Mouse (Mus musculus): ENCODE data around the gene Krtap1-5. TPM values are rescaled to one million over a fixed set of nuclear protein-coding genes. Genes with fewer than 3 reads are reported as not detected.

The Krtap1-5 gene
- polyA plus RNA-seq, 1 experiment from 2014 or later = not detected

DNA sequence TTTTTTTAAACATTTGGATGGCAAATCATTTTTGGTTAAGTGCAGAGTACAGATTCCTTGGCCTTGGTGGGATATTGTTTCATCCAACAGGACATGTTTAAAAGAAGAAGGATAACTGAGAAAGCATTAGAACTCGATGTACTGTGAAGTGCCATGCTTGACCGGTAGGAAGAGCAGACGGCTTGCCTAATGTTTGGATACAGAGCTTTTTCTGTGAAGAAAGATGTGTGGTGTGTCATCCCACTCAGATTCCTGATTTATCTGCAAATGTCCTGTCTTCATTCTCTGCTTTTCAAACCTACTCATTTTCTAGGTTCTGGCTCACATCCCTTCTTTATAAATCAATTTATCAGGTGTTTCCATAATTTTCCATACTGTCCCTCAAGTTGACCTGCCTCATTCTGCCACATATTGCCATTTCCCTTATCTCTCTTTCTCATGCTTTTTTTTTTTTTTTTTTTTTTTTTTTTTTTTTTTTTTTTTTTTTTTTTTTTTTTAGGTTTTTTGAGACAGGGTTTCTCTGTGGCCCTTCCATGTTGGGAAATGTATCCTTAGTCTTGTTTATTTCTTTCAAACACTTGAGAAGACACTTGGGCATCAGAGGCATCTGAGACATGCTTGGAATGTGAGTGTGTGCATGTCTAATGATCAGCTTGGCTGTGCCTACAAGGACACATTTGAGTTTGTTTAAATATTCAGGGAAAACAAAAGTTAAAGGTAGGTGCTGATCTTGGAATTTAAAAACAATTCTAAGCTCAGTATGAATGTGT is 22.7 kb downstream of the Krtap1-5 start:
- Histone ChIP-seq H3K27me3 (ENCODE audit: control insufficient read depth, insufficient read depth, low read length) (no peaks in the 10 kb centered on the region), H3K9me3 (ENCODE audit: control insufficient read depth, low read length) (no peaks in the 10 kb centered on the region), H3K27ac (replicated peaks; ENCODE audit: low read depth, low read length) (no peak overlapping the region), H3K9ac (replicated peaks; ENCODE audit: low read length) (no peak overlapping the region), H3K4me3 (replicated peaks; ENCODE audit: low read depth, low read length) (no peak overlapping the region), H3K4me2 (ENCODE audit: low read length) (no peak overlapping the region), H3K4me1 (ENCODE audit: control insufficient read depth, insufficient read depth, low read length) (no peaks in the 10 kb centered on the region), H3K36me3 (ENCODE audit: control insufficient read depth, insufficient read depth, low read length) (no peaks in the 10 kb centered on the region)
- 85% methylated on average over 3 of the region's 3 CpGs for WGBS
- ATAC-seq (ENCODE audit: low FRiP score, low TSS enrichment) (no peak), DNase-seq (no peak)

- no peaks in the 10 kb centered on the region for H3K36me3 ChIP-seq (ENCODE audit: control insufficient read depth, insufficient read depth, low read length)
- H3K9me3 ChIP-seq (ENCODE audit: control insufficient read depth, low read length) = no peaks in the 10 kb centered on the region
- H3K27ac ChIP-seq (replicated peaks; ENCODE audit: low read depth, low read length) = no peak within 1 kb of the TSS
- 81% methylated on average over 2 of the region's 2 CpGs for WGBS
- no peak within 1 kb of the TSS for H3K4me2 ChIP-seq (ENCODE audit: low read length)
- ATAC-seq (ENCODE audit: low FRiP score, low TSS enrichment) (no peak), DNase-seq (no peak)
- H3K4me1 ChIP-seq (ENCODE audit: control insufficient read depth, insufficient read depth, low read length) = no peaks in the 10 kb centered on the region
- H3K27me3 ChIP-seq (ENCODE audit: control insufficient read depth, insufficient read depth, low read length) = no peaks in the 10 kb centered on the region
- no peak within 1 kb of the TSS for H3K9ac ChIP-seq (replicated peaks; ENCODE audit: low read length)
- no peak within 1 kb of the TSS for H3K4me3 ChIP-seq (replicated peaks; ENCODE audit: low read depth, low read length)
Measured at GRCm38 (mm10) chr11:99556753-99557152, 24.1 kb downstream of the Krtap1-5 start, which contains the start of gene Krtap3-2. Gene Krtap3-2, minus strand, starts transcription at chr11:99556853.

- Histone ChIP-seq H3K4me2 (ENCODE audit: low read length) (no peak overlapping the region), H3K27ac (replicated peaks; ENCODE audit: low read depth, low read length) (no peak overlapping the region), H3K4me1 (ENCODE audit: control insufficient read depth, insufficient read depth, low read length) (no peaks in the 10 kb centered on the region), H3K27me3 (ENCODE audit: control insufficient read depth, insufficient read depth, low read length) (no peaks in the 10 kb centered on the region), H3K9ac (replicated peaks; ENCODE audit: low read length) (no peak overlapping the region), H3K9me3 (ENCODE audit: control insufficient read depth, low read length) (no peaks in the 10 kb centered on the region), H3K4me3 (replicated peaks; ENCODE audit: low read depth, low read length) (no peak overlapping the region), H3K36me3 (ENCODE audit: control insufficient read depth, insufficient read depth, low read length) (no peaks in the 10 kb centered on the region)
- ATAC-seq (ENCODE audit: low FRiP score, low TSS enrichment) (no peak), DNase-seq (no peak)
- WGBS = 86% methylated on average over 2 of the region's 2 CpGs
Measured at GRCm38 (mm10) chr11:99556195-99556594, 24.6 kb downstream of the Krtap1-5 start.

- no peaks in the 10 kb centered on the region for H3K36me3 ChIP-seq (ENCODE audit: control insufficient read depth, insufficient read depth, low read length)
- H3K4me1 ChIP-seq (ENCODE audit: control insufficient read depth, insufficient read depth, low read length) = no peaks in the 10 kb centered on the region
- H3K9me3 ChIP-seq (ENCODE audit: control insufficient read depth, low read length) = no peaks in the 10 kb centered on the region
- ATAC-seq (ENCODE audit: low FRiP score, low TSS enrichment) (no peak), DNase-seq (no peak)
- no peak within 1 kb of the TSS for H3K9ac ChIP-seq (replicated peaks; ENCODE audit: low read length)
- no peak within 1 kb of the TSS for H3K4me2 ChIP-seq (ENCODE audit: low read length)
- H3K27ac ChIP-seq (replicated peaks; ENCODE audit: low read depth, low read length) = no peak within 1 kb of the TSS
- H3K27me3 ChIP-seq (ENCODE audit: control insufficient read depth, insufficient read depth, low read length) = no peaks in the 10 kb centered on the region
- WGBS = 86% methylated on average over 4 of the region's 4 CpGs
- H3K4me3 ChIP-seq (replicated peaks; ENCODE audit: low read depth, low read length) = no peak within 1 kb of the TSS
Measured at GRCm38 (mm10) chr11:99550765-99551164, 30.1 kb downstream of the Krtap1-5 start, which contains the start of gene Krtap3-3. Gene Krtap3-3, minus strand, starts transcription at chr11:99550865.

GRCm38 (mm10) chr11:99547892-99548291 is 32.9 kb downstream of the Krtap1-5 start:
- ATAC-seq (ENCODE audit: low FRiP score, low TSS enrichment) (no peak), DNase-seq (no peak)
- no peak overlapping the region for H3K9ac ChIP-seq (replicated peaks; ENCODE audit: low read length)
- no peaks in the 10 kb centered on the region for H3K27me3 ChIP-seq (ENCODE audit: control insufficient read depth, insufficient read depth, low read length)
- no peaks in the 10 kb centered on the region for H3K4me1 ChIP-seq (ENCODE audit: control insufficient read depth, insufficient read depth, low read length)
- H3K36me3 ChIP-seq (ENCODE audit: control insufficient read depth, insufficient read depth, low read length) = no peaks in the 10 kb centered on the region
- no peak overlapping the region for H3K4me2 ChIP-seq (ENCODE audit: low read length)
- H3K9me3 ChIP-seq (ENCODE audit: control insufficient read depth, low read length) = no peaks in the 10 kb centered on the region
- H3K27ac ChIP-seq (replicated peaks; ENCODE audit: low read depth, low read length) = no peak overlapping the region
- H3K4me3 ChIP-seq (replicated peaks; ENCODE audit: low read depth, low read length) = no peak overlapping the region

DNA sequence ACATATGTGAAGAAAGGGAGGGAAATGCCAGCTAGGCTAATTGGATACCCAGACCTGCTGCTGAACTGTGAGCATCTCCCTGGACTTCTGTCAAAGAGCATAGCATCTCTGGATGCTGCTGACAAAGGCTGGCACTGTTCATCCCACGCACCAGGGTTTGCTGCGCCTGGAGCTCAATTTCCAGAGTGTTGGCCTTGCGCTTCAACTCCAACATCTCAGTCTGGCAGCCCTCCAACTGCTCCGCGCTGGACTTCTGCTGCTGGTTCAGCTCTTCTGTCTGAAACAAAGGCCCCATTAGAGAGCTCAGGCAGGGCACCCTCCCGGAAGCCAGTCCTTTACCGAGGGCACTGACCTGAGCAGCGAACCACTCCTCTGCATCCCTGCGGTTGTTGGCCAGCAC is 41.1 kb downstream of the Krtap1-5 start:
- Histone ChIP-seq H3K27ac (replicated peaks; ENCODE audit: low read depth, low read length) (no peak overlapping the region), H3K27me3 (ENCODE audit: control insufficient read depth, insufficient read depth, low read length) (no peaks in the 10 kb centered on the region), H3K9me3 (ENCODE audit: control insufficient read depth, low read length) (no peaks in the 10 kb centered on the region), H3K4me3 (replicated peaks; ENCODE audit: low read depth, low read length) (no peak overlapping the region), H3K36me3 (ENCODE audit: control insufficient read depth, insufficient read depth, low read length) (no peaks in the 10 kb centered on the region), H3K4me2 (ENCODE audit: low read length) (no peak overlapping the region), H3K9ac (replicated peaks; ENCODE audit: low read length) (no peak overlapping the region), H3K4me1 (ENCODE audit: control insufficient read depth, insufficient read depth, low read length) (no peaks in the 10 kb centered on the region)
- ATAC-seq (ENCODE audit: low FRiP score, low TSS enrichment) (no peak), DNase-seq (peak; percentile 51)
- 73% methylated on average over 9 of the region's 9 CpGs for WGBS

Other genes starting within 250 kb of the Krtap1-5 start
- 0.28 and 0.51 TPM in 2 replicates for gene Krt26, start 243.1 kb downstream of the Krtap1-5 start, polyA plus RNA-seq (2014; fragmentation: Nextera tagmentation; extraction: Ambion mirVana)
- gene Krt27, start 229.9 kb downstream of the Krtap1-5 start, polyA plus RNA-seq (2014; fragmentation: Nextera tagmentation; extraction: Ambion mirVana) = not detected in 2 replicates
- 0.17 and 0.26 TPM in 2 replicates for gene Krt28, start 206.1 kb downstream of the Krtap1-5 start, polyA plus RNA-seq (2014; fragmentation: Nextera tagmentation; extraction: Ambion mirVana)
- 33.8 and 37.9 TPM in 2 replicates for gene Krt10, start 191.7 kb downstream of the Krtap1-5 start, polyA plus RNA-seq (2014; fragmentation: Nextera tagmentation; extraction: Ambion mirVana)
- gene Krt12, start 158.8 kb downstream of the Krtap1-5 start, polyA plus RNA-seq (2014; fragmentation: Nextera tagmentation; extraction: Ambion mirVana) = not detected in 2 replicates
- 0.11 TPM in 1 of 2 replicates, not detected in the other for gene Krt20, start 142.9 kb downstream of the Krtap1-5 start, polyA plus RNA-seq (2014; fragmentation: Nextera tagmentation; extraction: Ambion mirVana)
- 0.39 TPM in 1 of 2 replicates, not detected in the other for gene Krt23, start 87.9 kb downstream of the Krtap1-5 start, polyA plus RNA-seq (2014; fragmentation: Nextera tagmentation; extraction: Ambion mirVana)
- gene Krt39, start 59.7 kb downstream of the Krtap1-5 start, polyA plus RNA-seq (2014; fragmentation: Nextera tagmentation; extraction: Ambion mirVana) = not detected in 2 replicates
- gene Krt40, start 37.9 kb downstream of the Krtap1-5 start, polyA plus RNA-seq (2014; fragmentation: Nextera tagmentation; extraction: Ambion mirVana) = not detected in 2 replicates
- gene Krtap3-3, start 30.2 kb downstream of the Krtap1-5 start, polyA plus RNA-seq (2014; fragmentation: Nextera tagmentation; extraction: Ambion mirVana) = not detected in 2 replicates
- not detected in 2 replicates for gene Krtap3-2, start 24.2 kb downstream of the Krtap1-5 start, polyA plus RNA-seq (2014; fragmentation: Nextera tagmentation; extraction: Ambion mirVana)
- gene Gm11939, start 21.6 kb downstream of the Krtap1-5 start, polyA plus RNA-seq (2014; fragmentation: Nextera tagmentation; extraction: Ambion mirVana) = not detected in 2 replicates
- gene Krtap3-1, start 14.4 kb downstream of the Krtap1-5 start, polyA plus RNA-seq (2014; fragmentation: Nextera tagmentation; extraction: Ambion mirVana) = not detected in 2 replicates
- gene Krtap1-4, start 2.6 kb upstream of the Krtap1-5 start, polyA plus RNA-seq (2014; fragmentation: Nextera tagmentation; extraction: Ambion mirVana) = not detected in 2 replicates
- not detected in 2 replicates for gene Krtap1-3, start 10.3 kb upstream of the Krtap1-5 start, polyA plus RNA-seq (2014; fragmentation: Nextera tagmentation; extraction: Ambion mirVana)
- gene Krtap9-3, start 17.1 kb upstream of the Krtap1-5 start, polyA plus RNA-seq (2014; fragmentation: Nextera tagmentation; extraction: Ambion mirVana) = not detected in 2 replicates
- not detected in 2 replicates for gene Gm11938, start 22.3 kb upstream of the Krtap1-5 start, polyA plus RNA-seq (2014; fragmentation: Nextera tagmentation; extraction: Ambion mirVana)
- not detected in 2 replicates for gene Gm11937, start 29.2 kb upstream of the Krtap1-5 start, polyA plus RNA-seq (2014; fragmentation: Nextera tagmentation; extraction: Ambion mirVana)
- gene Krtap2-4, start 33.8 kb upstream of the Krtap1-5 start, polyA plus RNA-seq (2014; fragmentation: Nextera tagmentation; extraction: Ambion mirVana) = not detected in 2 replicates
- not detected in 2 replicates for gene Gm11562, start 39.4 kb upstream of the Krtap1-5 start, polyA plus RNA-seq (2014; fragmentation: Nextera tagmentation; extraction: Ambion mirVana)
- not detected in 2 replicates for gene Krtap4-1, start 47.2 kb upstream of the Krtap1-5 start, polyA plus RNA-seq (2014; fragmentation: Nextera tagmentation; extraction: Ambion mirVana)
- gene Krtap4-2, start 54.1 kb upstream of the Krtap1-5 start, polyA plus RNA-seq (2014; fragmentation: Nextera tagmentation; extraction: Ambion mirVana) = not detected in 2 replicates
- not detected in 2 replicates for gene Krtap4-7, start 63.1 kb upstream of the Krtap1-5 start, polyA plus RNA-seq (2014; fragmentation: Nextera tagmentation; extraction: Ambion mirVana)
- not detected in 2 replicates for gene Gm11555, start 69.2 kb upstream of the Krtap1-5 start, polyA plus RNA-seq (2014; fragmentation: Nextera tagmentation; extraction: Ambion mirVana)
- not detected in 2 replicates for gene Gm11563, start 77.9 kb upstream of the Krtap1-5 start, polyA plus RNA-seq (2014; fragmentation: Nextera tagmentation; extraction: Ambion mirVana)
- gene Krtap4-6, start 84.9 kb upstream of the Krtap1-5 start, polyA plus RNA-seq (2014; fragmentation: Nextera tagmentation; extraction: Ambion mirVana) = not detected in 2 replicates
- not detected in 2 replicates for gene Gm14190, start 109.7 kb upstream of the Krtap1-5 start, polyA plus RNA-seq (2014; fragmentation: Nextera tagmentation; extraction: Ambion mirVana)
- not detected in 2 replicates for gene Gm14180, start 153.3 kb upstream of the Krtap1-5 start, polyA plus RNA-seq (2014; fragmentation: Nextera tagmentation; extraction: Ambion mirVana)
- gene Gm11595, start 191.9 kb upstream of the Krtap1-5 start, polyA plus RNA-seq (2014; fragmentation: Nextera tagmentation; extraction: Ambion mirVana) = not detected in 2 replicates
- gene Krtap4-8, start 199.7 kb upstream of the Krtap1-5 start, polyA plus RNA-seq (2014; fragmentation: Nextera tagmentation; extraction: Ambion mirVana) = not detected in 2 replicates
- gene Krtap4-9, start 204.2 kb upstream of the Krtap1-5 start, polyA plus RNA-seq (2014; fragmentation: Nextera tagmentation; extraction: Ambion mirVana) = not detected in 2 replicates
- not detected in 2 replicates for gene Gm11596, start 212.5 kb upstream of the Krtap1-5 start, polyA plus RNA-seq (2014; fragmentation: Nextera tagmentation; extraction: Ambion mirVana)
- not detected in 2 replicates for gene Gm11569, start 217.9 kb upstream of the Krtap1-5 start, polyA plus RNA-seq (2014; fragmentation: Nextera tagmentation; extraction: Ambion mirVana)
- not detected in 2 replicates for gene Gm11554, start 223.4 kb upstream of the Krtap1-5 start, polyA plus RNA-seq (2014; fragmentation: Nextera tagmentation; extraction: Ambion mirVana)
- not detected in 2 replicates for gene Krtap4-13, start 228.9 kb upstream of the Krtap1-5 start, polyA plus RNA-seq (2014; fragmentation: Nextera tagmentation; extraction: Ambion mirVana)
- not detected in 2 replicates for gene Gm11564, start 234.7 kb upstream of the Krtap1-5 start, polyA plus RNA-seq (2014; fragmentation: Nextera tagmentation; extraction: Ambion mirVana)

Data from midbrain, embryonic 14.5 days (tissue).